Mouse (Mus musculus) embryonic facial prominence, embryonic 11.5 days (tissue): ENCODE measurements around the gene Abhd13. TPM values are rescaled to one million over a fixed set of nuclear protein-coding genes. Genes with fewer than 3 reads are reported as not detected.

ENCODE experiments used
- ATAC-seq: fragments of 200-750 bp; cut with Nextera tagmentation; replicated peaks from 2 replicates; pipeline ENCODE4 v1.8.0; 2017; ENCODE audit warnings: low read depth; ENCODE audit not compliant: insufficient number of reproducible peaks, low FRiP score, low TSS enrichment
- DNase-seq: peaks from one replicate; pipeline ENCODE4 v3.0.0-alpha.2; 2015; ENCODE audit warnings: low spot score
- H3K27ac ChIP-seq: fragments of 300-500 bp; sonication (generic); replicated peaks from 2 replicates; pipeline ENCODE4 v1.5.1; 2014; ENCODE audit warnings: mild to moderate bottlenecking, low read depth, low read length, control low read depth
- H3K27me3 ChIP-seq: fragments of 300-500 bp; sonication (generic); 2 replicates; pipeline ENCODE4 v1.6.1; 2014; ENCODE audit warnings: mild to moderate bottlenecking, low read length, moderate library complexity, mixed read lengths; ENCODE audit not compliant: control insufficient read depth, insufficient read depth
- H3K36me3 ChIP-seq: fragments of 300-500 bp; sonication (generic); replicated peaks from 2 replicates; pipeline ENCODE4 v1.6.1; 2014; ENCODE audit warnings: low read depth, mild to moderate bottlenecking, low read length, moderate library complexity, mixed read lengths; ENCODE audit not compliant: control insufficient read depth, insufficient read depth
- H3K4me1 ChIP-seq: fragments of 300-500 bp; sonication (generic); 2 replicates; pipeline ENCODE4 v1.6.1; 2014; ENCODE audit warnings: low read length, mixed read lengths; ENCODE audit not compliant: control insufficient read depth, insufficient read depth
- H3K4me2 ChIP-seq: fragments of 300-500 bp; sonication (generic); 2 replicates; pipeline ENCODE4 v1.6.1; 2014; ENCODE audit warnings: low read depth, mild to moderate bottlenecking, control low read depth, low read length, moderate library complexity
- H3K4me3 ChIP-seq: fragments of 300-500 bp; sonication (generic); 2 replicates; pipeline ENCODE4 v1.5.1; 2014; ENCODE audit warnings: low read depth, low read length, control low read depth
- H3K9ac ChIP-seq: fragments of 300-500 bp; sonication (generic); replicated peaks from 2 replicates; pipeline ENCODE4 v1.6.1; 2014; ENCODE audit warnings: mild to moderate bottlenecking, control low read depth, low read length
- H3K9me3 ChIP-seq: fragments of 300-500 bp; sonication (generic); replicated peaks from 2 replicates; pipeline ENCODE4 v1.6.1; 2016; ENCODE audit warnings: mild to moderate bottlenecking, low read length, inconsistent platforms, mixed read lengths; ENCODE audit not compliant: control insufficient read depth
- WGBS: fragments of 180-500 bp; shearing (Covaris S2); extraction: QIAGEN DNeasy Blood & Tissue Kit; methylation state at CpG from one replicate; pipeline ENCODE4 v1.1.7; 2014; 5-methylcytosine and 5-hydroxymethylcytosine counted together
- polyA plus RNA-seq: library from polyadenylated mRNA; unstranded; fragments of >200 nt; fragmentation: Nextera tagmentation; extraction: Ambion mirVana; gene quantifications from 2 replicates; pipeline ENCODE4 v1.2.1, GENCODE M21; 2014

Gene Abhd13
- polyA plus RNA-seq, 1 experiment from 2014 or later = 25.6 TPM

- no peak overlapping the region for H3K4me2 ChIP-seq
- WGBS = 83% methylated on average over 2 of the region's 2 CpGs
- ATAC-seq = no peak
These were observed 17.6 kb upstream of the Abhd13 start for GRCm38 (mm10) chr8:9959919-9960318.

GRCm38 (mm10) chr8:9971866-9972265, 5.6 kb upstream of the Abhd13 start:
- Histone ChIP-seq H3K27ac (no peak overlapping the region), H3K4me1 (no peaks in the 10 kb centered on the region), H3K36me3 (no peaks in the 10 kb centered on the region), H3K27me3 (no peaks in the 10 kb centered on the region), H3K4me2 (no peak overlapping the region), H3K9ac (no peak overlapping the region), H3K9me3 (no peaks in the 10 kb centered on the region), H3K4me3 (no peak overlapping the region)
- WGBS = 96% methylated on average over 9 of the region's 9 CpGs
- ATAC-seq (no peak), DNase-seq (no peak)

More at GRCm38 (mm10) chr8:9959919-9960318, 17.6 kb upstream of the Abhd13 start:
- H3K9ac ChIP-seq = no peak overlapping the region
- no peaks in the 10 kb centered on the region for H3K27me3 ChIP-seq
- no peaks in the 10 kb centered on the region for H3K9me3 ChIP-seq
- no peak for DNase-seq
- H3K27ac ChIP-seq = no peak overlapping the region
- H3K4me3 ChIP-seq = no peak overlapping the region
- H3K4me1 ChIP-seq = no peaks in the 10 kb centered on the region
- H3K36me3 ChIP-seq = no peaks in the 10 kb centered on the region

GRCm38 (mm10) chr8:9975276-9975675, 2.2 kb upstream of the Abhd13 start:
- no peak for DNase-seq
- WGBS = 51% methylated on average over 5 of the region's 5 CpGs
- H3K4me2 ChIP-seq = peak overlapping the region; percentile 59
- no peaks in the 10 kb centered on the region for H3K36me3 ChIP-seq
- no peaks in the 10 kb centered on the region; the same call in 1 of the 2 replicates for H3K4me1 ChIP-seq
- no peak overlapping the region for H3K27ac ChIP-seq
- no peak overlapping the region for H3K9ac ChIP-seq
- no peaks in the 10 kb centered on the region for H3K27me3 ChIP-seq
- peak overlapping the region; percentile 70; the same call in 1 of the 2 replicates for H3K4me3 ChIP-seq
- no peaks in the 10 kb centered on the region for H3K9me3 ChIP-seq
- no peak for ATAC-seq

GRCm38 (mm10) chr8:9975898-9976611, 1.5 kb upstream of the Abhd13 start:
- WGBS = under 1% methylated on average over 46 of the region's 47 CpGs
- H3K9me3 ChIP-seq = no peaks in the 10 kb centered on the region
- H3K9ac ChIP-seq = peak overlapping the region; percentile 76
- no peaks in the 10 kb centered on the region for H3K27me3 ChIP-seq
- no peak overlapping the region for H3K27ac ChIP-seq
- H3K4me2 ChIP-seq = peak overlapping the region; percentile 59
- peak overlapping the region; percentile 70 for H3K4me3 ChIP-seq
- DNase-seq = peak; percentile 99
- no peaks in the 10 kb centered on the region for H3K36me3 ChIP-seq
- ATAC-seq = peak; percentile 95
- no peaks in the 10 kb centered on the region; the same call in 1 of the 2 replicates for H3K4me1 ChIP-seq

GRCm38 (mm10) chr8:9977016-9977415, 491 bp upstream of the Abhd13 start:
- H3K9me3 ChIP-seq = no peaks in the 10 kb centered on the region
- H3K9ac ChIP-seq = peak overlapping the region; percentile 92
- peak; percentile 15 for DNase-seq
- no peaks in the 10 kb centered on the region; the same call in 1 of the 2 replicates for H3K4me1 ChIP-seq
- no peaks in the 10 kb centered on the region for H3K27me3 ChIP-seq
- WGBS = 44% methylated on average over 15 of the region's 15 CpGs
- peak overlapping the region; percentile 86 for H3K4me3 ChIP-seq
- no peak overlapping the region for H3K27ac ChIP-seq
- ATAC-seq = no peak
- no peaks in the 10 kb centered on the region for H3K36me3 ChIP-seq
- H3K4me2 ChIP-seq = peak overlapping the region; percentile 59

GRCm38 (mm10) chr8:9978475-9979230, 1.1 kb downstream of the Abhd13 start:
- 58% methylated on average over 18 of the region's 18 CpGs for WGBS
- Histone ChIP-seq H3K27me3 (no peaks in the 10 kb centered on the region), H3K9ac (peak overlapping the region; percentile 92), H3K4me1 (no peaks in the 10 kb centered on the region; the same call in 1 of the 2 replicates), H3K4me2 (peak overlapping the region; percentile 59), H3K27ac (no peak overlapping the region), H3K36me3 (no peaks in the 10 kb centered on the region), H3K9me3 (no peaks in the 10 kb centered on the region), H3K4me3 (peak overlapping the region; percentile 86)
- ATAC-seq (no peak), DNase-seq (no peak)

GRCm38 (mm10) chr8:9979746-9980145, 2.2 kb downstream of the Abhd13 start:
- ATAC-seq = no peak
- 76% methylated on average over 1 of the region's 1 CpGs for WGBS
- H3K27me3 ChIP-seq = no peaks in the 10 kb centered on the region
- H3K27ac ChIP-seq = no peak overlapping the region
- DNase-seq = no peak
- H3K9ac ChIP-seq = no peak overlapping the region
- no peak overlapping the region for H3K4me3 ChIP-seq
- H3K9me3 ChIP-seq = no peaks in the 10 kb centered on the region
- no peak overlapping the region for H3K4me2 ChIP-seq
- H3K4me1 ChIP-seq = no peaks in the 10 kb centered on the region; the same call in 1 of the 2 replicates
- H3K36me3 ChIP-seq = no peaks in the 10 kb centered on the region

GRCm38 (mm10) chr8:9980188-9980587, 2.7 kb downstream of the Abhd13 start:
- DNase-seq (no peak), ATAC-seq (no peak)
- Histone ChIP-seq H3K9me3 (no peaks in the 10 kb centered on the region), H3K4me1 (no peaks in the 10 kb centered on the region; the same call in 1 of the 2 replicates), H3K27ac (no peak overlapping the region), H3K36me3 (no peaks in the 10 kb centered on the region), H3K4me2 (no peak overlapping the region), H3K9ac (no peak overlapping the region), H3K4me3 (no peak overlapping the region), H3K27me3 (no peaks in the 10 kb centered on the region)
